Mouse (Mus musculus) E14TG2a.4 (cell line): ENCODE measurements around the gene Shkbp1.

ENCODE experiments used
- CTCF ChIP-seq: conservative IDR thresholded peaks from 2 replicates; pipeline ENCODE4 v1.5.1; 2014; ENCODE audit warnings: low read length
- NANOG ChIP-seq: IDR thresholded peaks from 2 replicates; pipeline ENCODE4 v1.6.1; 2014; ENCODE audit warnings: borderline replicate concordance, low read length, mixed read lengths
- POU5F1 ChIP-seq: IDR thresholded peaks from 2 replicates; pipeline ENCODE4 v1.6.1; 2014; ENCODE audit warnings: low read length, borderline replicate concordance

DNA sequence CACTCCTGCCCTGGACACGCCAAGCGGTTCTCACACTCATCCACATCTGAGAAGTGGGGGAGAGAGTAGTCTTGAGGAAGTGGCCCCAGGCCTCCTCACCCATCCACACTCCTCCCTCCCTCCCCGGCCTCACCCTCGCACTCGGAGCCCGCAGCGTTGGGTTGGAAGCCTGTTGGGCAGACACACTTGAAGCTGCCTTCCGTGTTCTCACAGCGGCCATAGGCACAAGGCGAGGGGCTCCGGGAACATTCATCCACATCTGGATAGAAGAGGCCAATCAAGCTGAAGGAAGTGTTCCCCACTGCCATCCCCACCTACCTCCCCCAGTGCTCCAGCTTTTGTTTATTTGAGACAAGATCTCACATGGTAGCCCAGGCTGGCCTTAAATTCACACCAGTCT, 31.7 kb downstream of the Shkbp1 start:
- TF ChIP-seq CTCF (no peak), NANOG (no peak), POU5F1 (no peak)
